Mouse (Mus musculus): ENCODE data around the gene Manbal.

DNA sequence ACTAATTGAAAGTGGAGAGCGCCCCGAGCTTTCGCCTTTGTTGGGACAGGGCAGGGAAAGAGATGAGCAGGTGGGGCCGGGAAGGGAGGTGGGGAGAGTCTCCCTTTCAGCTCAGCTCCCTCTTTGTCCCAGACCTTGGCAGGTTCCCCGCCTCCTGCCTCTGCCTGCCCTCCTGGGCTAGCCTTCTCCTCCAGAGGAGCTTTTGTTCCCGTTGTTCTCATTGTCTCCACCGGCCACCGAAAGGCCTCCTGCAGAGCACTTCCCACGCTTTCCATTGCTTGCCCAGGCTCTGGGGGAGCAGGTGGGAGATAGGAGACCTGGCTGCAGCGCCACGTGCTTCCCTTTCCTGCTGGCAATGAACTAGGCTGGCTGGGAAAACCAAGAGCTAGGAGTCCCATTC is 38.8 kb upstream of the Manbal start:
- TF ChIP-seq CTCF (IDR thresholded peaks at IDR 0.05 in 2 of 3, conservative IDR thresholded peaks at IDR 0.05 in 1 of 3; ENCODE audit: control insufficient read depth in 1 of 3, insufficient read depth in 1 of 3, low read depth in 2 of 3, low read length in 3 of 3, poor library complexity in 1 of 3, severe bottlenecking in 1 of 3) (no peak), RAD21 (IDR thresholded peaks at IDR 0.05; ENCODE audit: low read depth, low read length) (no peak), POLR2A (IDR thresholded peaks at IDR 0.05; ENCODE audit: control insufficient read depth in 1 of 2, insufficient read depth in 1 of 2, low read depth in 1 of 2, low read length in 2 of 2, poor library complexity in 1 of 2) (no peak), TBP (IDR thresholded peaks at IDR 0.05; ENCODE audit: low read depth, low read length) (no peak)

Data from MEL (cell line).